Mouse (Mus musculus): ENCODE measurements around the gene Loxl1. TPM values are rescaled to one million over a fixed set of nuclear protein-coding genes. Genes with fewer than 3 reads are reported as not detected.
A peak's percentile ranks its signal among the peaks of the same experiment; 100 is the strongest.

Loxl1 gene
- polyA plus RNA-seq, 1 experiment from 2014 or later: 4.8 TPM

GRCm38 (mm10) chr9:58289090-58289489, 23.9 kb downstream of the Loxl1 start:
- no peaks in the 10 kb centered on the region for H3K36me3 ChIP-seq
- no peaks in the 10 kb centered on the region for H3K27me3 ChIP-seq
- no peaks in the 10 kb centered on the region for H3K9me3 ChIP-seq
- ATAC-seq: no peak
- H3K4me2 ChIP-seq (replicated peaks): no peak overlapping the region
- no peak overlapping the region for H3K4me3 ChIP-seq (replicated peaks)
- no peak overlapping the region for H3K27ac ChIP-seq
- no peaks in the 10 kb centered on the region for H3K4me1 ChIP-seq (replicated peaks)
- 87% methylated on average over 1 of the region's 1 CpGs for WGBS
- no peak overlapping the region for H3K9ac ChIP-seq (replicated peaks)

GRCm38 (mm10) chr9:58283431-58283830, 29.6 kb downstream of the Loxl1 start:
- ATAC-seq: no peak
- Histone ChIP-seq H3K4me2 (replicated peaks) (no peak overlapping the region), H3K36me3 (no peaks in the 10 kb centered on the region), H3K27ac (no peak overlapping the region), H3K9me3 (no peaks in the 10 kb centered on the region), H3K4me3 (replicated peaks) (no peak overlapping the region), H3K9ac (replicated peaks) (no peak overlapping the region), H3K27me3 (no peaks in the 10 kb centered on the region), H3K4me1 (replicated peaks) (peaks cover 3% of the 10 kb centered on the region; the same call in 1 of the 2 replicates)
- 84% methylated on average over 7 of the region's 7 CpGs for WGBS

- H3K36me3 ChIP-seq: no peaks in the 10 kb centered on the region
- no peak for ATAC-seq
- no peaks in the 10 kb centered on the region for H3K27me3 ChIP-seq
- H3K9ac ChIP-seq (replicated peaks): no peak overlapping the region
- peaks cover 3% of the 10 kb centered on the region; the same call in 1 of the 2 replicates for H3K4me1 ChIP-seq (replicated peaks)
- H3K9me3 ChIP-seq: no peaks in the 10 kb centered on the region
- H3K4me3 ChIP-seq (replicated peaks): no peak overlapping the region
- H3K4me2 ChIP-seq (replicated peaks): no peak overlapping the region
- 58% methylated on average over 3 of the region's 3 CpGs for WGBS
- no peak overlapping the region for H3K27ac ChIP-seq
These were observed 31.4 kb downstream of the Loxl1 start for GRCm38 (mm10) chr9:58281597-58281996.

GRCm38 (mm10) chr9:58280259-58281109, 32.5 kb downstream of the Loxl1 start:
- H3K36me3 ChIP-seq: no peaks in the 10 kb centered on the region
- 35% methylated on average over 9 of the region's 9 CpGs for WGBS
- H3K4me1 ChIP-seq (replicated peaks): peaks cover 5% of the 10 kb centered on the region; the same call in 1 of the 2 replicates
- H3K9ac ChIP-seq (replicated peaks): no peak overlapping the region
- H3K27me3 ChIP-seq: no peaks in the 10 kb centered on the region
- H3K4me2 ChIP-seq (replicated peaks): no peak overlapping the region
- ATAC-seq: peak; percentile 72
- no peaks in the 10 kb centered on the region for H3K9me3 ChIP-seq
- no peak overlapping the region for H3K27ac ChIP-seq
- no peak overlapping the region for H3K4me3 ChIP-seq (replicated peaks)

- H3K4me2 ChIP-seq (replicated peaks): no peak overlapping the region
- WGBS: 76% methylated on average over 5 of the region's 5 CpGs
These were observed 33.2 kb downstream of the Loxl1 start for GRCm38 (mm10) chr9:58279780-58280179.

GRCm38 (mm10) chr9:58278821-58279723, 33.9 kb downstream of the Loxl1 start:
- H3K4me1 ChIP-seq (replicated peaks): peaks cover 8% of the 10 kb centered on the region; the same call in 1 of the 2 replicates
- no peaks in the 10 kb centered on the region for H3K9me3 ChIP-seq
- WGBS: 49% methylated on average over 4 of the region's 4 CpGs
- H3K27ac ChIP-seq: no peak overlapping the region
- H3K36me3 ChIP-seq: no peaks in the 10 kb centered on the region
- no peak overlapping the region for H3K9ac ChIP-seq (replicated peaks)
- ATAC-seq: no peak
- H3K4me3 ChIP-seq (replicated peaks): no peak overlapping the region
- no peaks in the 10 kb centered on the region for H3K27me3 ChIP-seq
- no peak overlapping the region for H3K4me2 ChIP-seq (replicated peaks)

More at GRCm38 (mm10) chr9:58279780-58280179, 33.2 kb downstream of the Loxl1 start:
- no peak for ATAC-seq
- Histone ChIP-seq H3K27me3 (no peaks in the 10 kb centered on the region), H3K36me3 (no peaks in the 10 kb centered on the region), H3K4me3 (replicated peaks) (no peak overlapping the region), H3K4me1 (replicated peaks) (peaks cover 8% of the 10 kb centered on the region; the same call in 1 of the 2 replicates), H3K9me3 (no peaks in the 10 kb centered on the region), H3K27ac (no peak overlapping the region), H3K9ac (replicated peaks) (no peak overlapping the region)

GRCm38 (mm10) chr9:58278313-58278712, 34.7 kb downstream of the Loxl1 start:
- 95% methylated on average over 4 of the region's 4 CpGs for WGBS
- no peaks in the 10 kb centered on the region for H3K36me3 ChIP-seq
- no peak overlapping the region for H3K4me2 ChIP-seq (replicated peaks)
- ATAC-seq: no peak
- no peak overlapping the region for H3K4me3 ChIP-seq (replicated peaks)
- H3K9me3 ChIP-seq: no peaks in the 10 kb centered on the region
- no peaks in the 10 kb centered on the region for H3K27me3 ChIP-seq
- no peak overlapping the region for H3K9ac ChIP-seq (replicated peaks)
- peaks cover 8% of the 10 kb centered on the region; the same call in 1 of the 2 replicates for H3K4me1 ChIP-seq (replicated peaks)
- no peak overlapping the region for H3K27ac ChIP-seq

- H3K9me3 ChIP-seq: no peaks in the 10 kb centered on the region
- no peak overlapping the region for H3K9ac ChIP-seq (replicated peaks)
- peaks cover 8% of the 10 kb centered on the region; the same call in 1 of the 2 replicates for H3K4me1 ChIP-seq (replicated peaks)
- H3K27ac ChIP-seq: no peak overlapping the region
- H3K4me2 ChIP-seq (replicated peaks): no peak overlapping the region
- no peaks in the 10 kb centered on the region for H3K36me3 ChIP-seq
- no peak for ATAC-seq
- H3K27me3 ChIP-seq: no peaks in the 10 kb centered on the region
- WGBS: 55% methylated on average over 5 of the region's 5 CpGs
- H3K4me3 ChIP-seq (replicated peaks): no peak overlapping the region
These were observed 36.6 kb downstream of the Loxl1 start for GRCm38 (mm10) chr9:58276346-58276745.

- no peak for ATAC-seq
- Histone ChIP-seq H3K27ac (no peak overlapping the region), H3K27me3 (no peaks in the 10 kb centered on the region), H3K9me3 (no peaks in the 10 kb centered on the region), H3K36me3 (no peaks in the 10 kb centered on the region), H3K4me1 (replicated peaks) (peaks cover 8% of the 10 kb centered on the region; the same call in 1 of the 2 replicates), H3K4me3 (replicated peaks) (no peak overlapping the region), H3K4me2 (replicated peaks) (no peak overlapping the region), H3K9ac (replicated peaks) (no peak overlapping the region)
- 93% methylated on average over 3 of the region's 3 CpGs for whole genome bisulfite sequencing
These were observed 37.2 kb downstream of the Loxl1 start for GRCm38 (mm10) chr9:58275797-58276196.

GRCm38 (mm10) chr9:58275115-58275774, 37.7 kb downstream of the Loxl1 start:
- no peak for ATAC-seq
- H3K27me3 ChIP-seq: no peaks in the 10 kb centered on the region
- peaks cover 5% of the 10 kb centered on the region; the same call in 1 of the 2 replicates for H3K4me1 ChIP-seq (replicated peaks)
- H3K4me2 ChIP-seq (replicated peaks): no peak overlapping the region
- no peaks in the 10 kb centered on the region for H3K36me3 ChIP-seq
- H3K9me3 ChIP-seq: no peaks in the 10 kb centered on the region
- WGBS: 49% methylated on average over 8 of the region's 8 CpGs
- H3K27ac ChIP-seq: no peak overlapping the region
- H3K4me3 ChIP-seq (replicated peaks): no peak overlapping the region
- no peak overlapping the region for H3K9ac ChIP-seq (replicated peaks)

GRCm38 (mm10) chr9:58274626-58275025, 38.4 kb downstream of the Loxl1 start:
- H3K9me3 ChIP-seq: no peaks in the 10 kb centered on the region
- no peak for ATAC-seq
- H3K27me3 ChIP-seq: no peaks in the 10 kb centered on the region
- H3K4me2 ChIP-seq (replicated peaks): no peak overlapping the region
- no peaks in the 10 kb centered on the region for H3K36me3 ChIP-seq
- no peak overlapping the region for H3K9ac ChIP-seq (replicated peaks)
- 57% methylated on average over 3 of the region's 3 CpGs for WGBS
- 0 out of 2 replicates have a peak, but pooled peaks cover 4% of the 10 kb centered on the region for H3K4me1 ChIP-seq (replicated peaks)
- H3K4me3 ChIP-seq (replicated peaks): no peak overlapping the region
- H3K27ac ChIP-seq: no peak overlapping the region

Data from midbrain, embryonic 13.5 days (tissue).